Mouse (Mus musculus) C2C12 (cell line): ENCODE results near the gene Fnbp1.

Experiments used
- CEBPB ChIP-seq: IDR thresholded peaks from one replicate; pipeline ENCODE4 v1.6.1; 2011; ENCODE audit warnings: low read depth, mild to moderate bottlenecking, control low read depth, moderate library complexity
- CTCF ChIP-seq: IDR thresholded peaks from one replicate; pipeline ENCODE4 v1.5.1; 2011; ENCODE audit not compliant: control insufficient read depth, insufficient read depth, insufficient read length
- FOSL1 ChIP-seq: IDR thresholded peaks from one replicate; pipeline ENCODE4 v1.8.0; 2011; ENCODE audit warnings: mild to moderate bottlenecking, low read length; ENCODE audit not compliant: poor library complexity, insufficient read depth, severe bottlenecking
- MAX ChIP-seq: IDR thresholded peaks from one replicate; pipeline ENCODE4 v1.6.1; 2011; ENCODE audit warnings: mild to moderate bottlenecking, control low read depth
- MYOD1 ChIP-seq: IDR thresholded peaks from one replicate; pipeline ENCODE4 v1.6.1; 2011; ENCODE audit warnings: low read depth; ENCODE audit not compliant: control insufficient read depth, insufficient read length

DNA sequence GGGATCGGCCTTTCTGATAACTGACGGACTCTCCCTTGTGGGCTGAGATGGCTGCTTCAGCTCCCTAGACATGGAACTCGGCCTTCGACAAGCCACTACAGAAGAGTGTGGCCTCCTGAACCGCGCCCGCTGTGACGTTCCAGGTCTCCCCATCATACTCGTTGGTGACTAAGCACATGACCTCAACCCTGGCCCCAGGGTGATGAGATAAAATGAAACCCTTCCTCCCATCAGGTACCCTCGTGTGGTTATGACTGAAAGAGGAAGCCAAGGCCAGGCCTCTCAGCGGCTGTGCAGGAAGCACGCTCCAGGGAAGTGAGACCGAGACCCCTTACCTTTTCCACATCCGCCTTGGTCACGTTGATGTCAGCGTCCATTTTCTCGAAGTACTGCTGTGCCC, 59.2 kb downstream of the Fnbp1 start:
- no peak for TF ChIP-seq CTCF
- no peak for TF ChIP-seq FOSL1
- no peak for TF ChIP-seq MAX
- no peak for TF ChIP-seq MYOD1
- TF ChIP-seq CEBPB = no peak
